Mouse (Mus musculus): Measurements from ENCODE around the gene Drg1. TPM values are rescaled to one million over a fixed set of nuclear protein-coding genes. Genes with fewer than 3 reads are reported as not detected.
A peak's percentile ranks its signal among the peaks of the same experiment; 100 is the strongest.

Gene Drg1
- polyA plus RNA-seq, 1 experiment from 2014 or later: 177 TPM

GRCm38 (mm10) chr11:3292711-3293249, 26.6 kb upstream of the Drg1 start:
- Histone ChIP-seq H3K4me1 (ENCODE audit: control insufficient read depth, insufficient read depth, low read length) (peaks cover 22% of the 10 kb centered on the region), H3K27ac (replicated peaks; ENCODE audit: low read depth, low read length) (peak overlapping the region; percentile 100), H3K4me3 (ENCODE audit: low read depth, low read length) (peak overlapping the region; percentile 88), H3K4me2 (ENCODE audit: low read depth, low read length) (peak overlapping the region; percentile 100), H3K36me3 (ENCODE audit: control insufficient read depth, insufficient read depth, low read length) (peaks cover 49% of the 10 kb centered on the region), H3K9me3 (ENCODE audit: control insufficient read depth, low read length) (no peaks in the 10 kb centered on the region), H3K27me3 (replicated peaks; ENCODE audit: control insufficient read depth, insufficient read depth, low read length) (no peaks in the 10 kb centered on the region), H3K9ac (ENCODE audit: low read depth, low read length) (peak overlapping the region; percentile 97)
- ATAC-seq (ENCODE audit: low read depth): peak; percentile 17
- DNase-seq (ENCODE audit: low spot score): peak; percentile 92
- 0% methylated on average over 8 of the region's 8 CpGs for WGBS

GRCm38 (mm10) chr11:3292062-3292421, 25.8 kb upstream of the Drg1 start:
- peak overlapping the region; percentile 100 for H3K27ac ChIP-seq (replicated peaks; ENCODE audit: low read depth, low read length)
- DNase-seq (ENCODE audit: low spot score): peak; percentile 89
- 0% methylated on average over 8 of the region's 8 CpGs for WGBS
- H3K4me1 ChIP-seq (ENCODE audit: control insufficient read depth, insufficient read depth, low read length): peaks cover 22% of the 10 kb centered on the region
- peak overlapping the region; percentile 97 for H3K9ac ChIP-seq (ENCODE audit: low read depth, low read length)
- no peaks in the 10 kb centered on the region for H3K9me3 ChIP-seq (ENCODE audit: control insufficient read depth, low read length)
- peaks cover 42% of the 10 kb centered on the region for H3K36me3 ChIP-seq (ENCODE audit: control insufficient read depth, insufficient read depth, low read length)
- H3K4me3 ChIP-seq (ENCODE audit: low read depth, low read length): peak overlapping the region; percentile 88
- peak; percentile 23 for ATAC-seq (ENCODE audit: low read depth)
- peak overlapping the region; percentile 100 for H3K4me2 ChIP-seq (ENCODE audit: low read depth, low read length)
- no peaks in the 10 kb centered on the region for H3K27me3 ChIP-seq (replicated peaks; ENCODE audit: control insufficient read depth, insufficient read depth, low read length)

GRCm38 (mm10) chr11:3291311-3292061, 25.3 kb upstream of the Drg1 start:
- ATAC-seq (ENCODE audit: low read depth) (no peak), DNase-seq (ENCODE audit: low spot score) (no peak)
- Histone ChIP-seq H3K4me1 (ENCODE audit: control insufficient read depth, insufficient read depth, low read length) (peaks cover 22% of the 10 kb centered on the region), H3K27me3 (replicated peaks; ENCODE audit: control insufficient read depth, insufficient read depth, low read length) (no peaks in the 10 kb centered on the region), H3K9me3 (ENCODE audit: control insufficient read depth, low read length) (no peaks in the 10 kb centered on the region), H3K4me2 (ENCODE audit: low read depth, low read length) (peak overlapping the region; percentile 100), H3K4me3 (ENCODE audit: low read depth, low read length) (peak overlapping the region; percentile 88), H3K27ac (replicated peaks; ENCODE audit: low read depth, low read length) (peak overlapping the region; percentile 100), H3K9ac (ENCODE audit: low read depth, low read length) (peak overlapping the region; percentile 97), H3K36me3 (ENCODE audit: control insufficient read depth, insufficient read depth, low read length) (peaks cover 36% of the 10 kb centered on the region)
- WGBS: under 1% methylated on average over 26 of the region's 26 CpGs

GRCm38 (mm10) chr11:3290640-3291310, 24.6 kb upstream of the Drg1 start:
- H3K4me2 ChIP-seq (ENCODE audit: low read depth, low read length): peak overlapping the region; percentile 100
- peak overlapping the region; percentile 100 for H3K27ac ChIP-seq (replicated peaks; ENCODE audit: low read depth, low read length)
- peak overlapping the region; percentile 97 for H3K9ac ChIP-seq (ENCODE audit: low read depth, low read length)
- ATAC-seq (ENCODE audit: low read depth) (no peak), DNase-seq (ENCODE audit: low spot score) (peak; percentile 47)
- peaks cover 29% of the 10 kb centered on the region for H3K36me3 ChIP-seq (ENCODE audit: control insufficient read depth, insufficient read depth, low read length)
- H3K9me3 ChIP-seq (ENCODE audit: control insufficient read depth, low read length): no peaks in the 10 kb centered on the region
- peak overlapping the region; percentile 88 for H3K4me3 ChIP-seq (ENCODE audit: low read depth, low read length)
- WGBS: 0% methylated on average over 38 of the region's 50 CpGs
- peaks cover 22% of the 10 kb centered on the region for H3K4me1 ChIP-seq (ENCODE audit: control insufficient read depth, insufficient read depth, low read length)
- H3K27me3 ChIP-seq (replicated peaks; ENCODE audit: control insufficient read depth, insufficient read depth, low read length): no peaks in the 10 kb centered on the region

DNA sequence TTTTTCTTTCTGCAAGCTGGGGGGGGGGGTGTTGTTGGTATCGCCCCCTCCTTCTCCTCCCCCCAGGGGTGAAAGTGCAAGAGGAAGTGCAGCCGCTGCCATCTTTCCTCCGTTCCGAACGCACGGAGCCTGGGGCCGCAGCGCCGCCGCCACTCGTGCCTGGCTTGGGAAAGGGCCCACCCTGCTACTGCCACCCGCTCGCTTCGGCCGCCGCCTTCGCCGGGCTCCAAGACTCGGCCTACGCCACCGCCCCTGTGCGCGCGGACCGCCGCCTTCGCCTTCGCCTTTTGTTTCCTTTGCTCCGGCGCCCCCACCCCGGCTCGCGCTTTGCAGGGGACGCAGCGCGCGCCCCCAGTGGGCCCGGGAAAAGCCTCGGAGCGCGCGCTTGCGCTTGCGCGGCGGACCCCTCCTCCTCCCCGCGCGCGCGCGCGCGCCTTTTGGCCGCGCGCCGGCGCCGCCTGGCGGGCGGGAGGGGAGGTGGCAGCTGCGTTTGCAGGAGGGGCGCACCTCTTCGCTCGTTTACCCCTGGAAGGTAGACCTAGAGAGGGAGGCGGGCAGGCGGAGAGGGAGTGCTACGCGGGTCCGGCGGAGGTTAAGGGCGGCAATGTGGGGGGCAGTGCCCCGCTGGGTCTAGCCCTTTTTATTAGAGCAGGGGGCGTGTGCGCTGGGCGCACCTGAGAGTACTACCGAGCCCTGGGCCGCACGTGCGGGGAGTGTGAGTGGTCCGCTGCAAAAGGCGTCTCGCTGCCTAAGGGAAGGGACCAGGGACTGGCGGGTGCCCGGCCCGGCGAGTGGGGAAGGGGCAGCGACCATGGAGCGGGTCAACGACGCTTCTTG, 23.8 kb upstream of the Drg1 start:
- Histone ChIP-seq H3K9me3 (ENCODE audit: control insufficient read depth, low read length) (no peaks in the 10 kb centered on the region), H3K4me2 (ENCODE audit: low read depth, low read length) (peak overlapping the region; percentile 100), H3K9ac (ENCODE audit: low read depth, low read length) (peak overlapping the region; percentile 97), H3K4me3 (ENCODE audit: low read depth, low read length) (peak overlapping the region; percentile 88), H3K4me1 (ENCODE audit: control insufficient read depth, insufficient read depth, low read length) (peaks cover 22% of the 10 kb centered on the region), H3K27me3 (replicated peaks; ENCODE audit: control insufficient read depth, insufficient read depth, low read length) (no peaks in the 10 kb centered on the region), H3K27ac (replicated peaks; ENCODE audit: low read depth, low read length) (peak overlapping the region; percentile 100), H3K36me3 (ENCODE audit: control insufficient read depth, insufficient read depth, low read length) (peaks cover 22% of the 10 kb centered on the region)
- ATAC-seq (ENCODE audit: low read depth): peak; percentile 56
- WGBS: under 1% methylated on average over 34 of the region's 92 CpGs
- DNase-seq (ENCODE audit: low spot score): peak; percentile 96

- Histone ChIP-seq H3K4me1 (ENCODE audit: control insufficient read depth, insufficient read depth, low read length) (peaks cover 18% of the 10 kb centered on the region), H3K27ac (replicated peaks; ENCODE audit: low read depth, low read length) (peak overlapping the region; percentile 100), H3K36me3 (ENCODE audit: control insufficient read depth, insufficient read depth, low read length) (peaks cover 16% of the 10 kb centered on the region), H3K4me3 (ENCODE audit: low read depth, low read length) (peak overlapping the region; percentile 88), H3K4me2 (ENCODE audit: low read depth, low read length) (peak overlapping the region; percentile 100), H3K9me3 (ENCODE audit: control insufficient read depth, low read length) (no peaks in the 10 kb centered on the region), H3K27me3 (replicated peaks; ENCODE audit: control insufficient read depth, insufficient read depth, low read length) (no peaks in the 10 kb centered on the region), H3K9ac (ENCODE audit: low read depth, low read length) (peak overlapping the region; percentile 97)
- ATAC-seq (ENCODE audit: low read depth) (peak; percentile 82), DNase-seq (ENCODE audit: low spot score) (peak; percentile 97)
- WGBS: 2% methylated on average over 18 of the region's 40 CpGs
Measured at GRCm38 (mm10) chr11:3289302-3289802, 23.1 kb upstream of the Drg1 start.

DNA sequence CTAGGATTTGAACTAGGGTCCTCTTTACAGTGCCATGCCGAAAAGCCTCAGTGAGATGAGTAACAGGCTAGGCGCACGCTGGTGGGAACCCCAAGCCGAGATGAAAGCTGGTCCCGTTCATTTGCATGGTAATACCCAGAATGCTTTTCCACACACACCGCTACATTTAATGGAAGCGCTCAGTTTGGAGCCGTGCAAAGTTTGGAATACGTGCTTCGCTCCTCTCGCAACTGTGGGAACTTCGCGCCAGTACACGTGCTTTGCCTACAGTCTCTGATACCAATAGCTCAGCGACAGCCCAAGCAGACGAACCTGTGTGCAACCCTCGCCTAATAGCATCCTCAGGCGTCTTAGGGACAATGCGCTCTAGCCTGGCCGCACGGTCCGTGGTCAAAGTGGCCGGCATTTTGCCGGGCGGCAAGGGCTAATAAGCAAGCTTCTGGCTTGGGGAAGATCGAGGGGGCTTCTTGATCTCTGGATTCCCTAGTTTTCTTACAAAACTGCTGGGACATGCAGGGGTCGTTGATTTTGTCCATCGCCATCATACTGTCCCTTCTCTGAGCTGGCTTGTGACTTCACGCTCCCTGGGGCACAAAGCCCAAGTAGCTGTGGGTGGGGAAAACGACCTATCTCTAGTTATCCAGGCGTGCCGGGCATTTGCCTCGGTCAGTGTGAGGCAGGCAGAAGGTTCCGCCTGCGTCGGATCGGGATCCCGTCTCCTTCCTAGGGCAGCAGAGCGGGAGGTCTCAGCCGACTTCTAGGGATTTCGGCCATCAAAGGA, 22.5 kb upstream of the Drg1 start, which contains the start of gene Patz1:
Gene Patz1, plus strand, starts transcription at position 354 of the 781 bp plus-strand sequence.
- peak within 1 kb of the TSS; percentile 100 for H3K27ac ChIP-seq (replicated peaks; ENCODE audit: low read depth, low read length)
- under 1% methylated on average over 39 of the region's 41 CpGs for WGBS

More for the DNA sequence above, 22.5 kb upstream of the Drg1 start, which contains the start of gene Patz1:
- peak; percentile 78 for DNase-seq (ENCODE audit: low spot score)
- H3K4me1 ChIP-seq (ENCODE audit: control insufficient read depth, insufficient read depth, low read length): peaks cover 12% of the 10 kb centered on the region
- no peaks in the 10 kb centered on the region for H3K27me3 ChIP-seq (replicated peaks; ENCODE audit: control insufficient read depth, insufficient read depth, low read length)
- H3K36me3 ChIP-seq (ENCODE audit: control insufficient read depth, insufficient read depth, low read length): peaks cover 10% of the 10 kb centered on the region
- peak; percentile 17 for ATAC-seq (ENCODE audit: low read depth)
- peak within 1 kb of the TSS; percentile 100 for H3K4me2 ChIP-seq (ENCODE audit: low read depth, low read length)
- H3K4me3 ChIP-seq (ENCODE audit: low read depth, low read length): peak within 1 kb of the TSS; percentile 88
- no peaks in the 10 kb centered on the region for H3K9me3 ChIP-seq (ENCODE audit: control insufficient read depth, low read length)
- H3K9ac ChIP-seq (ENCODE audit: low read depth, low read length): peak within 1 kb of the TSS; percentile 97

All from embryonic facial prominence, embryonic 14.5 days (tissue).